Comparison of ENCODE assay signal across 11 mouse cellular contexts in genomic region chr4:126602445-126602762, GRCm38 (mm10). TPM values are rescaled to one million over a fixed set of nuclear protein-coding genes. Genes with fewer than 3 reads are reported as not detected.
A peak's percentile ranks its signal among the peaks of the same experiment; 100 is the strongest.
DNase-seq lines count a peak whose midpoint lies in the region; ATAC-seq lines count a peak whose summit lies in the region.
"Had no signal": no experiment of that assay in that cellular context is flagged by ENCODE, and none has a peak within 500 bp of the region (broad histone marks: within the 10 kb centered on the region; RNA-seq: fewer than 3 reads in every experiment).

No protein-coding gene starts in this region.

- no peak overlapping the region for H3K27ac ChIP-seq in kidney, embryonic 16.5 days (ENCODE audit: low read length)
- H3K27ac ChIP-seq in forebrain, embryonic 10.5 days: peak overlapping the region; percentile 80
- H3K27ac ChIP-seq in intestine, embryonic 14.5 days (ENCODE audit: low read depth): no peak overlapping the region
- H3K27ac ChIP-seq in neural tube, embryonic 12.5 days: no peak overlapping the region

- 7% methylated on average over 6 of the region's 6 CpGs for WGBS in kidney, embryonic 16.5 days
- WGBS in forebrain, embryonic 10.5 days: 2% methylated on average over 6 of the region's 6 CpGs
- 19% methylated on average over 6 of the region's 6 CpGs for WGBS in intestine, embryonic 14.5 days
- 6% methylated on average over 6 of the region's 6 CpGs for WGBS in neural tube, embryonic 12.5 days

- H3K27me3 ChIP-seq in kidney, embryonic 16.5 days (ENCODE audit: insufficient read depth, low read length): peaks cover 4% of the 10 kb centered on the region; the same call in 1 of the 2 replicates
- peaks cover 95% of the 10 kb centered on the region for H3K27me3 ChIP-seq in forebrain, embryonic 10.5 days (ENCODE audit: poor library complexity, severe bottlenecking)
- H3K27me3 ChIP-seq in intestine, embryonic 14.5 days (replicated peaks; ENCODE audit: control insufficient read depth, insufficient read depth, low read length): no peaks in the 10 kb centered on the region
- peaks cover 14% of the 10 kb centered on the region; the same call in 1 of the 2 replicates for H3K27me3 ChIP-seq in neural tube, embryonic 12.5 days (replicated peaks)
- H3K27me3 ChIP-seq: CH12.LX had no signal

- no peak overlapping the region for H3K9ac ChIP-seq in kidney, embryonic 16.5 days (replicated peaks; ENCODE audit: low read length)
- no peak overlapping the region for H3K9ac ChIP-seq in intestine, embryonic 14.5 days (ENCODE audit: low read length)
- H3K9ac ChIP-seq in neural tube, embryonic 12.5 days: no peak overlapping the region
- H3K9ac ChIP-seq: liver, postnatal 0 days had no signal

- H3K4me1 ChIP-seq in kidney, embryonic 16.5 days (ENCODE audit: insufficient read depth, low read length): peaks cover 9% of the 10 kb centered on the region; the same call in 1 of the 2 replicates
- H3K4me1 ChIP-seq in forebrain, embryonic 10.5 days: peaks cover 35% of the 10 kb centered on the region
- peaks cover 5% of the 10 kb centered on the region for H3K4me1 ChIP-seq in intestine, embryonic 14.5 days (replicated peaks; ENCODE audit: control insufficient read depth, insufficient read depth, low read length)
- H3K4me1 ChIP-seq in neural tube, embryonic 12.5 days: peaks cover 9% of the 10 kb centered on the region

- no peak for DNase-seq in kidney, adult 8-10 months
- DNase-seq in forebrain, embryonic 10.5 days (ENCODE audit: extremely low spot score, low spot score): no peak
- DNase-seq in intestine, embryonic 14.5 days (ENCODE audit: low spot score): no peak
- DNase-seq in cerebellum, adult 11 months: no peak
- DNase-seq in frontal cortex, postnatal 10 days (ENCODE audit: low spot score in 2 of 2): no peak
- DNase-seq in testis, postnatal 14 days (ENCODE audit: low spot score): no peak
- DNase-seq: cerebellum, postnatal 25 days had no signal

- ATAC-seq in kidney, embryonic 16.5 days (ENCODE audit: low FRiP score, low TSS enrichment): peak; percentile 52; the same call in 1 of the 2 replicates
- ATAC-seq in intestine, embryonic 14.5 days (replicated peaks; ENCODE audit: low FRiP score, low TSS enrichment, low read depth): peak; percentile 38; the same call in 1 of the 2 replicates
- peak; percentile 72; the same call in 1 of the 2 replicates for ATAC-seq in neural tube, embryonic 12.5 days (ENCODE audit: low FRiP score, low read depth)
- ATAC-seq: liver, postnatal 0 days had no signal

- H3K4me3 ChIP-seq in kidney, embryonic 16.5 days (ENCODE audit: low read length): no peak overlapping the region
- peak overlapping the region; percentile 32 for H3K4me3 ChIP-seq in forebrain, embryonic 10.5 days
- H3K4me3 ChIP-seq in intestine, embryonic 14.5 days (ENCODE audit: low read depth, low read length): no peak overlapping the region
- H3K4me3 ChIP-seq in neural tube, embryonic 12.5 days: 0 out of 2 replicates have a peak overlapping the region, but pooled peaks have one; percentile 7

- H3K36me3 ChIP-seq in kidney, embryonic 16.5 days (ENCODE audit: insufficient read depth, low read length): no peaks in the 10 kb centered on the region
- no peaks in the 10 kb centered on the region for H3K36me3 ChIP-seq in forebrain, embryonic 10.5 days (replicated peaks)
- no peaks in the 10 kb centered on the region for H3K36me3 ChIP-seq in intestine, embryonic 14.5 days (ENCODE audit: control insufficient read depth, insufficient read depth, low read length)
- H3K36me3 ChIP-seq in neural tube, embryonic 12.5 days: no peaks in the 10 kb centered on the region

- H3K9me3 ChIP-seq in kidney, embryonic 16.5 days (ENCODE audit: low read length): no peaks in the 10 kb centered on the region
- H3K9me3 ChIP-seq in forebrain, embryonic 10.5 days: no peaks in the 10 kb centered on the region
- H3K9me3 ChIP-seq in intestine, embryonic 14.5 days (ENCODE audit: control insufficient read depth, low read length): no peaks in the 10 kb centered on the region
- H3K9me3 ChIP-seq in neural tube, embryonic 12.5 days: no peaks in the 10 kb centered on the region

- peak overlapping the region; percentile 45 for H3K4me2 ChIP-seq in kidney, embryonic 16.5 days (replicated peaks; ENCODE audit: low read depth, low read length)
- H3K4me2 ChIP-seq in intestine, embryonic 14.5 days (ENCODE audit: low read length): peak overlapping the region; percentile 41
- peak overlapping the region; percentile 48 for H3K4me2 ChIP-seq in neural tube, embryonic 12.5 days (replicated peaks)

RNA-seq across cellular contexts. Expression of gene 5730409E04Rik, which starts 7.2 kb away (rescaled TPM):
- polyA plus RNA-seq in kidney, embryonic 16.5 days (2015; fragmentation: Nextera tagmentation; extraction: Ambion mirVana): 1.5 and 2.2 TPM in 2 replicates
- polyA plus RNA-seq in forebrain, embryonic 10.5 days (2016; fragmentation: Nextera tagmentation; extraction: Ambion mirVana): 0.94 and 1.3 TPM in 2 replicates
- polyA plus RNA-seq in intestine, embryonic 14.5 days (2014; fragmentation: Nextera tagmentation; extraction: Ambion mirVana): 2.6 and 3.4 TPM in 2 replicates
- 2.2 and 3.9 TPM in 2 replicates for polyA plus RNA-seq in neural tube, embryonic 12.5 days (2016; fragmentation: Nextera tagmentation; extraction: Ambion mirVana)

RNA-seq across cellular contexts. Expression of gene Clspn, which starts 45.7 kb away (rescaled TPM):
- polyA plus RNA-seq in kidney, embryonic 16.5 days (2015; fragmentation: Nextera tagmentation; extraction: Ambion mirVana): 33.8 and 37.2 TPM in 2 replicates
- polyA plus RNA-seq in forebrain, embryonic 10.5 days (2016; fragmentation: Nextera tagmentation; extraction: Ambion mirVana): 64.3 and 65.9 TPM in 2 replicates
- polyA plus RNA-seq in intestine, embryonic 14.5 days (2014; fragmentation: Nextera tagmentation; extraction: Ambion mirVana): 40.9 and 41.0 TPM in 2 replicates
- polyA plus RNA-seq in neural tube, embryonic 12.5 days (2016; fragmentation: Nextera tagmentation; extraction: Ambion mirVana): 22.2 and 23.9 TPM in 2 replicates

Comparison
In these comparisons a context has a peak if more than half of its experiments do, and no peak if none do; other contexts are left out.
1. H3K4me3 ChIP-seq: peak in forebrain, embryonic 10.5 days (single experiment) and neural tube, embryonic 12.5 days (single experiment); none in kidney, embryonic 16.5 days (single experiment) and intestine, embryonic 14.5 days (single experiment).
2. Peak in every context shown above with its lines, with median percentiles within 50 percentile points of each other: ATAC-seq and H3K4me2 ChIP-seq.